Mouse (Mus musculus): ENCODE data around the gene Cbln3. TPM values are rescaled to one million over a fixed set of nuclear protein-coding genes. Genes with fewer than 3 reads are reported as not detected.

Cbln3 gene
- polyA plus RNA-seq, 1 experiment from 2014 or later: 0.33 TPM

- no peaks in the 10 kb centered on the region for H3K27me3 ChIP-seq
- no peaks in the 10 kb centered on the region for H3K9me3 ChIP-seq (replicated peaks)
- H3K4me1 ChIP-seq: peaks cover 3% of the 10 kb centered on the region; the same call in 1 of the 2 replicates
- H3K36me3 ChIP-seq: no peaks in the 10 kb centered on the region
- no peak overlapping the region for H3K4me3 ChIP-seq (replicated peaks)
- 67% methylated on average over 4 of the region's 4 CpGs for WGBS
- H3K27ac ChIP-seq (replicated peaks): no peak overlapping the region
- no peak overlapping the region for H3K4me2 ChIP-seq (replicated peaks)
- H3K9ac ChIP-seq: no peak overlapping the region
- ATAC-seq (ENCODE audit: insufficient number of reproducible peaks, low FRiP score, low TSS enrichment, low read depth): no peak
Measured at GRCm38 (mm10) chr14:55840853-55841366, 43.3 kb downstream of the Cbln3 start.

- no peak overlapping the region for H3K4me3 ChIP-seq (replicated peaks)
- no peak overlapping the region for H3K27ac ChIP-seq (replicated peaks)
- H3K4me1 ChIP-seq: peaks cover 18% of the 10 kb centered on the region
- no peak overlapping the region for H3K4me2 ChIP-seq (replicated peaks)
- no peak for ATAC-seq (ENCODE audit: insufficient number of reproducible peaks, low FRiP score, low TSS enrichment, low read depth)
- H3K27me3 ChIP-seq: no peaks in the 10 kb centered on the region
- 87% methylated on average over 4 of the region's 4 CpGs for WGBS
- no peaks in the 10 kb centered on the region for H3K9me3 ChIP-seq (replicated peaks)
- no peaks in the 10 kb centered on the region for H3K36me3 ChIP-seq
- H3K9ac ChIP-seq: no peak overlapping the region
Measured at GRCm38 (mm10) chr14:55838740-55839139, 45.5 kb downstream of the Cbln3 start.

- no peak for ATAC-seq (ENCODE audit: insufficient number of reproducible peaks, low FRiP score, low TSS enrichment, low read depth)
- H3K4me1 ChIP-seq: peaks cover 18% of the 10 kb centered on the region
- no peaks in the 10 kb centered on the region for H3K9me3 ChIP-seq (replicated peaks)
- H3K36me3 ChIP-seq: 0 out of 2 replicates have a peak, but pooled peaks cover 4% of the 10 kb centered on the region
- H3K9ac ChIP-seq: no peak overlapping the region
- 92% methylated on average over 5 of the region's 5 CpGs for WGBS
- H3K4me3 ChIP-seq (replicated peaks): no peak overlapping the region
- H3K4me2 ChIP-seq (replicated peaks): no peak overlapping the region
- no peaks in the 10 kb centered on the region for H3K27me3 ChIP-seq
- no peak overlapping the region for H3K27ac ChIP-seq (replicated peaks)
Measured at GRCm38 (mm10) chr14:55838312-55838711, 45.9 kb downstream of the Cbln3 start.

- ATAC-seq (ENCODE audit: insufficient number of reproducible peaks, low FRiP score, low TSS enrichment, low read depth): no peak
- Histone ChIP-seq H3K27me3 (no peaks in the 10 kb centered on the region), H3K4me2 (replicated peaks) (no peak overlapping the region), H3K36me3 (peaks cover 33% of the 10 kb centered on the region), H3K9ac (no peak overlapping the region), H3K9me3 (replicated peaks) (no peaks in the 10 kb centered on the region), H3K4me1 (peaks cover 30% of the 10 kb centered on the region), H3K4me3 (replicated peaks) (no peak overlapping the region), H3K27ac (replicated peaks) (peak overlapping the region; percentile 48; the same call in 1 of the 2 replicates)
- 58% methylated on average over 5 of the region's 5 CpGs for WGBS
Measured at GRCm38 (mm10) chr14:55834808-55835533, 49.2 kb downstream of the Cbln3 start.

- no peak overlapping the region for H3K4me2 ChIP-seq (replicated peaks)
- no peak overlapping the region for H3K4me3 ChIP-seq (replicated peaks)
- H3K36me3 ChIP-seq: peaks cover 51% of the 10 kb centered on the region
- ATAC-seq (ENCODE audit: insufficient number of reproducible peaks, low FRiP score, low TSS enrichment, low read depth): no peak
- H3K9ac ChIP-seq: no peak overlapping the region
- H3K9me3 ChIP-seq (replicated peaks): no peaks in the 10 kb centered on the region
- 78% methylated on average over 4 of the region's 4 CpGs for WGBS
- no peak overlapping the region for H3K27ac ChIP-seq (replicated peaks)
- H3K27me3 ChIP-seq: no peaks in the 10 kb centered on the region
- peaks cover 49% of the 10 kb centered on the region for H3K4me1 ChIP-seq
Measured at GRCm38 (mm10) chr14:55833126-55833525, 51.1 kb downstream of the Cbln3 start.

- Histone ChIP-seq H3K9ac (no peak overlapping the region), H3K27me3 (no peaks in the 10 kb centered on the region), H3K4me1 (peaks cover 61% of the 10 kb centered on the region), H3K27ac (replicated peaks) (no peak overlapping the region), H3K36me3 (peaks cover 52% of the 10 kb centered on the region), H3K9me3 (replicated peaks) (no peaks in the 10 kb centered on the region), H3K4me3 (replicated peaks) (no peak overlapping the region), H3K4me2 (replicated peaks) (no peak overlapping the region)
- 77% methylated on average over 4 of the region's 4 CpGs for WGBS
- ATAC-seq (ENCODE audit: insufficient number of reproducible peaks, low FRiP score, low TSS enrichment, low read depth): no peak
Measured at GRCm38 (mm10) chr14:55830331-55830730, 53.9 kb downstream of the Cbln3 start.

- no peak overlapping the region for H3K4me2 ChIP-seq (replicated peaks)
- no peak overlapping the region for H3K9ac ChIP-seq
- 85% methylated on average over 16 of the region's 16 CpGs for WGBS
- peaks cover 52% of the 10 kb centered on the region for H3K36me3 ChIP-seq
- no peaks in the 10 kb centered on the region for H3K27me3 ChIP-seq
- no peak for ATAC-seq (ENCODE audit: insufficient number of reproducible peaks, low FRiP score, low TSS enrichment, low read depth)
- no peaks in the 10 kb centered on the region for H3K9me3 ChIP-seq (replicated peaks)
- H3K4me3 ChIP-seq (replicated peaks): no peak overlapping the region
- peaks cover 63% of the 10 kb centered on the region for H3K4me1 ChIP-seq
- H3K27ac ChIP-seq (replicated peaks): no peak overlapping the region
Measured at GRCm38 (mm10) chr14:55829854-55830253, 54.3 kb downstream of the Cbln3 start.

Other genes starting within 250 kb of the Cbln3 start
- 122 and 129 TPM in 2 replicates for gene Ipo4, start 248.4 kb downstream of the Cbln3 start, polyA plus RNA-seq (2015; fragmentation: Nextera tagmentation; extraction: Ambion mirVana)
- gene Gm49378, start 246.5 kb downstream of the Cbln3 start, polyA plus RNA-seq (2015; fragmentation: Nextera tagmentation; extraction: Ambion mirVana): 0.75 and 1.4 TPM in 2 replicates
- gene Tm9sf1, start 240.6 kb downstream of the Cbln3 start, polyA plus RNA-seq (2015; fragmentation: Nextera tagmentation; extraction: Ambion mirVana): 114 and 118 TPM in 2 replicates
- gene Tssk4, start 234.2 kb downstream of the Cbln3 start, polyA plus RNA-seq (2015; fragmentation: Nextera tagmentation; extraction: Ambion mirVana): 0.61 and 1.2 TPM in 2 replicates
- 57.4 and 57.9 TPM in 2 replicates for gene Mdp1, start 223.9 kb downstream of the Cbln3 start, polyA plus RNA-seq (2015; fragmentation: Nextera tagmentation; extraction: Ambion mirVana)
- gene Gmpr2, start 212.5 kb downstream of the Cbln3 start, polyA plus RNA-seq (2015; fragmentation: Nextera tagmentation; extraction: Ambion mirVana): 68.1 and 68.6 TPM in 2 replicates
- gene Nedd8, start 212.3 kb downstream of the Cbln3 start, polyA plus RNA-seq (2015; fragmentation: Nextera tagmentation; extraction: Ambion mirVana): 548 and 555 TPM in 2 replicates
- gene Tinf2, start 202.6 kb downstream of the Cbln3 start, polyA plus RNA-seq (2015; fragmentation: Nextera tagmentation; extraction: Ambion mirVana): 34.0 and 38.0 TPM in 2 replicates
- gene Tgm1, start 170.5 kb downstream of the Cbln3 start, polyA plus RNA-seq (2015; fragmentation: Nextera tagmentation; extraction: Ambion mirVana): 27.3 and 28.0 TPM in 2 replicates
- gene Rabggta, start 162.1 kb downstream of the Cbln3 start, polyA plus RNA-seq (2015; fragmentation: Nextera tagmentation; extraction: Ambion mirVana): 30.3 and 33.8 TPM in 2 replicates
- gene Dhrs1, start 138.7 kb downstream of the Cbln3 start, polyA plus RNA-seq (2015; fragmentation: Nextera tagmentation; extraction: Ambion mirVana): 87.3 and 90.0 TPM in 2 replicates
- gene Nop9, start 138.7 kb downstream of the Cbln3 start, polyA plus RNA-seq (2015; fragmentation: Nextera tagmentation; extraction: Ambion mirVana): 37.3 and 39.0 TPM in 2 replicates
- 0.47 and 0.60 TPM in 2 replicates for gene Cideb, start 125.9 kb downstream of the Cbln3 start, polyA plus RNA-seq (2015; fragmentation: Nextera tagmentation; extraction: Ambion mirVana)
- gene Ltb4r2, start 123.0 kb downstream of the Cbln3 start, polyA plus RNA-seq (2015; fragmentation: Nextera tagmentation; extraction: Ambion mirVana): 0.95 and 1.4 TPM in 2 replicates
- 1.8 and 2.1 TPM in 2 replicates for gene Ltb4r1, start 118.4 kb downstream of the Cbln3 start, polyA plus RNA-seq (2015; fragmentation: Nextera tagmentation; extraction: Ambion mirVana)
- gene Adcy4, start 100.3 kb downstream of the Cbln3 start, polyA plus RNA-seq (2015; fragmentation: Nextera tagmentation; extraction: Ambion mirVana): 17.4 and 22.2 TPM in 2 replicates
- 34.5 and 41.3 TPM in 2 replicates for gene Ripk3, start 95.5 kb downstream of the Cbln3 start, polyA plus RNA-seq (2015; fragmentation: Nextera tagmentation; extraction: Ambion mirVana)
- gene Nfatc4, start 61.2 kb downstream of the Cbln3 start, polyA plus RNA-seq (2015; fragmentation: Nextera tagmentation; extraction: Ambion mirVana): 106 and 115 TPM in 2 replicates
- 20.8 and 25.0 TPM in 2 replicates for gene Nynrin, start 30.4 kb downstream of the Cbln3 start, polyA plus RNA-seq (2015; fragmentation: Nextera tagmentation; extraction: Ambion mirVana)
- 18.8 and 19.9 TPM in 2 replicates for gene Khnyn, start 555 bp upstream of the Cbln3 start, polyA plus RNA-seq (2015; fragmentation: Nextera tagmentation; extraction: Ambion mirVana)
- 73.9 and 79.1 TPM in 2 replicates for gene Sdr39u1, start 15.9 kb upstream of the Cbln3 start, polyA plus RNA-seq (2015; fragmentation: Nextera tagmentation; extraction: Ambion mirVana)
- gene Cma1, start 60.3 kb upstream of the Cbln3 start, polyA plus RNA-seq (2015; fragmentation: Nextera tagmentation; extraction: Ambion mirVana): 320 and 374 TPM in 2 replicates
- 0.67 and 0.88 TPM in 2 replicates for gene Cma2, start 66.6 kb upstream of the Cbln3 start, polyA plus RNA-seq (2015; fragmentation: Nextera tagmentation; extraction: Ambion mirVana)
- gene Mcpt1, start 133.6 kb upstream of the Cbln3 start, polyA plus RNA-seq (2015; fragmentation: Nextera tagmentation; extraction: Ambion mirVana): 0.38 and 0.65 TPM in 2 replicates
- not detected in 2 replicates for gene Mcpt9, start 146.1 kb upstream of the Cbln3 start, polyA plus RNA-seq (2015; fragmentation: Nextera tagmentation; extraction: Ambion mirVana)
- 3.2 and 3.6 TPM in 2 replicates for gene Mcpt2, start 157.6 kb upstream of the Cbln3 start, polyA plus RNA-seq (2015; fragmentation: Nextera tagmentation; extraction: Ambion mirVana)
- gene Mcpt4, start 177.9 kb upstream of the Cbln3 start, polyA plus RNA-seq (2015; fragmentation: Nextera tagmentation; extraction: Ambion mirVana): 25.7 and 32.1 TPM in 2 replicates
- gene Mcpt8, start 200.9 kb upstream of the Cbln3 start, polyA plus RNA-seq (2015; fragmentation: Nextera tagmentation; extraction: Ambion mirVana): 1.5 and 2.2 TPM in 2 replicates
- 0.28 and 0.67 TPM in 2 replicates for gene Ctsg, start 218.2 kb upstream of the Cbln3 start, polyA plus RNA-seq (2015; fragmentation: Nextera tagmentation; extraction: Ambion mirVana)
- gene Gzme, start 236.2 kb upstream of the Cbln3 start, polyA plus RNA-seq (2015; fragmentation: Nextera tagmentation; extraction: Ambion mirVana): not detected in 2 replicates
- gene Gzmd, start 248.2 kb upstream of the Cbln3 start, polyA plus RNA-seq (2015; fragmentation: Nextera tagmentation; extraction: Ambion mirVana): not detected in 2 replicates